Mouse (Mus musculus) lung, embryonic 14.5 days (tissue): ENCODE data around the gene Gm2075. TPM values are rescaled to one million over a fixed set of nuclear protein-coding genes. Genes with fewer than 3 reads are reported as not detected.
"Not testable (repeated sequence)": the region's sequence is repeated elsewhere in the genome, so short reads cannot be mapped to it uniquely, and the experiment has no call there.

Experiments used
- ATAC-seq: fragments of 200-750 bp; cut with Nextera tagmentation; 2 replicates; pipeline ENCODE4 v1.8.0; 2017; ENCODE audit warnings: mild to moderate bottlenecking, moderate TSS enrichment, moderate library complexity; ENCODE audit not compliant: insufficient read depth
- DNase-seq: peaks from one replicate; pipeline ENCODE4 v3.0.0-alpha.2; 2015
- H3K27ac ChIP-seq: fragments of 300-500 bp; sonication (generic); 2 replicates; pipeline ENCODE4 v1.5.1; 2014; ENCODE audit warnings: low read depth, mild to moderate bottlenecking, moderate library complexity
- H3K27me3 ChIP-seq: fragments of 300-500 bp; sonication (generic); 2 replicates; pipeline ENCODE4 v1.6.1; 2014; ENCODE audit warnings: low read length, control low read depth; ENCODE audit not compliant: insufficient read depth
- H3K36me3 ChIP-seq: fragments of 300-500 bp; sonication (generic); 2 replicates; pipeline ENCODE4 v1.6.1; 2014; ENCODE audit warnings: control low read depth; ENCODE audit not compliant: insufficient read depth
- H3K4me1 ChIP-seq: fragments of 300-500 bp; sonication (generic); 2 replicates; pipeline ENCODE4 v1.6.1; 2014; ENCODE audit warnings: antibody characterized with exemption, control low read depth; ENCODE audit not compliant: insufficient read depth
- H3K4me2 ChIP-seq: fragments of 300-500 bp; sonication (generic); 2 replicates; pipeline ENCODE4 v1.6.1; 2014; ENCODE audit warnings: mild to moderate bottlenecking
- H3K4me3 ChIP-seq: fragments of 300-500 bp; sonication (generic); 2 replicates; pipeline ENCODE4 v1.5.1; 2014; ENCODE audit warnings: low read depth, low read length
- H3K9ac ChIP-seq: fragments of 300-500 bp; sonication (generic); 2 replicates; pipeline ENCODE4 v1.6.1; 2014
- H3K9me3 ChIP-seq: fragments of 300-500 bp; sonication (generic); 2 replicates; pipeline ENCODE4 v1.6.1; 2016; ENCODE audit warnings: low read depth, low read length, control low read depth
- WGBS: fragments of 180-500 bp; shearing (Covaris S2); extraction: QIAGEN DNeasy Blood & Tissue Kit; methylation state at CpG from one replicate; pipeline ENCODE4 v1.1.7; 2014; 5-methylcytosine and 5-hydroxymethylcytosine counted together
- polyA plus RNA-seq: library from polyadenylated mRNA; unstranded; fragments of >200 nt; fragmentation: Nextera tagmentation; extraction: Ambion mirVana; gene quantifications from 2 replicates; pipeline ENCODE4 v1.2.1, GENCODE M21; 2014

The Gm2075 gene
- polyA plus RNA-seq: not detected in 2 replicates

GRCm38 (mm10) chr12:88011548-88011947 is at the start of gene Gm2075:
Gm2075 (plus strand) TSS chr12:88011848.
- H3K9ac ChIP-seq, H3K9me3 ChIP-seq, DNase-seq, H3K4me3 ChIP-seq, H3K27me3 ChIP-seq, H3K27ac ChIP-seq, ATAC-seq, H3K4me1 ChIP-seq, H3K4me2 ChIP-seq, H3K36me3 ChIP-seq: not testable (repeated sequence)
- no CpG with 5 or more reads among the region's 1 CpGs for WGBS

GRCm38 (mm10) chr12:87984000-87984399 is 27.6 kb upstream of the Gm2075 start:
- H3K27ac ChIP-seq, H3K36me3 ChIP-seq, H3K27me3 ChIP-seq, H3K4me3 ChIP-seq, H3K4me1 ChIP-seq, H3K4me2 ChIP-seq, H3K9me3 ChIP-seq, H3K9ac ChIP-seq, ATAC-seq: not testable (repeated sequence)
- DNase-seq: peak; percentile 0

DNA sequence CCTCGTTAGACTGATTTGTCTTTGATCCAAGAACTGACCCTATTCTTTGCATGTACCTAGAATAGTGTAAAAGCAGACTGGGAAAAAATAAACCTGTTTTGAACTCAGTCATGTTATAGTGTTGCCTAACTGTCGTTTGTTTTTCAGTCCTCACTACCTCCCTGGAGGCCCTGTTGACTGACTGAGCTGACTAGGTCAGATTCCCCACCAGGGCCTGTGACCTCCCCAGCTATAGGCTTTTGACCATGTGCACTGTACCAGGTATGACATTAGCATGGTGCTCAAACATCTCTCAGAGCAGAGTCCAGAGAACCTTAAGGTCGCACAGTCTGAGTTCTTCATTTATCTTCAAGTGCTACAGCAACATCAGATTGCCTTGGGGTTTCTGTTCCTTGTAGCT is 7.5 kb upstream of the Gm2075 start:
- H3K36me3 ChIP-seq, H3K4me2 ChIP-seq, H3K4me3 ChIP-seq, H3K27ac ChIP-seq, DNase-seq, H3K27me3 ChIP-seq, H3K4me1 ChIP-seq, H3K9me3 ChIP-seq, ATAC-seq, H3K9ac ChIP-seq: not testable (repeated sequence)
- WGBS: 61% methylated on average over 3 of the region's 3 CpGs

- H3K9me3 ChIP-seq, H3K4me1 ChIP-seq, DNase-seq, H3K9ac ChIP-seq, H3K4me2 ChIP-seq, H3K27ac ChIP-seq, ATAC-seq, H3K27me3 ChIP-seq, H3K4me3 ChIP-seq, H3K36me3 ChIP-seq: not testable (repeated sequence)
- 73% methylated on average over 1 of the region's 2 CpGs for WGBS
Measured at GRCm38 (mm10) chr12:88018671-88019070, 7.0 kb downstream of the Gm2075 start, which contains the start of gene Gm6803. Gm6803 (minus strand) TSS chr12:88018771.

GRCm38 (mm10) chr12:88026704-88027103 is 15.1 kb downstream of the Gm2075 start, which contains the start of gene Gm2056:
Gm2056 (plus strand) TSS chr12:88027004.
- not testable (repeated sequence) for H3K27ac ChIP-seq, ATAC-seq, H3K9me3 ChIP-seq, DNase-seq, H3K4me3 ChIP-seq, H3K27me3 ChIP-seq, H3K4me1 ChIP-seq, H3K9ac ChIP-seq, H3K4me2 ChIP-seq, H3K36me3 ChIP-seq
- 62% methylated on average over 1 of the region's 1 CpGs for WGBS

DNA sequence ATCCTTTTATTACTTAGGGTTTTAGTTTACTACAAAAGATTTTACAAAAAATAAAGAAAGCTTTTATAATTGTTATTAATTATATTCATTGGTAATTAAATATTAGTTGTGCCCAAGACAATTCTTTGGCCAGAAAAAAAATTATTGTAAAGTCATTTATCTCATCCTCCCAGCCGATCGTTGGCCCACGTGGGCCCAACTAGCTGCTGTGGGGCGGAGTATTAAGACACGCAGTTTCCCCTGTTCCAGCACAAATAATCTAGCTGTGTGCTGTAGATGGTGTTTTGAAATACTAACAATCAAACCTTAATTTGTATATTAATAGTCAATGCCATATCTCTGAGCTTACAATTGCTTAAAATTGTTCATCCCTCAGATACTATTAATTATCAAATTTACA is 20.6 kb downstream of the Gm2075 start:
- H3K9ac ChIP-seq, H3K27me3 ChIP-seq, H3K4me2 ChIP-seq, H3K27ac ChIP-seq, H3K9me3 ChIP-seq, H3K36me3 ChIP-seq, H3K4me3 ChIP-seq, ATAC-seq, H3K4me1 ChIP-seq, DNase-seq: not testable (repeated sequence)
- WGBS: 90% methylated on average over 5 of the region's 5 CpGs

- not testable (repeated sequence) for H3K4me3 ChIP-seq, H3K27me3 ChIP-seq, H3K4me1 ChIP-seq, ATAC-seq, H3K9me3 ChIP-seq, H3K27ac ChIP-seq, H3K9ac ChIP-seq, H3K4me2 ChIP-seq, H3K36me3 ChIP-seq, DNase-seq
Measured at GRCm38 (mm10) chr12:88039062-88039461, 27.4 kb downstream of the Gm2075 start.

DNA sequence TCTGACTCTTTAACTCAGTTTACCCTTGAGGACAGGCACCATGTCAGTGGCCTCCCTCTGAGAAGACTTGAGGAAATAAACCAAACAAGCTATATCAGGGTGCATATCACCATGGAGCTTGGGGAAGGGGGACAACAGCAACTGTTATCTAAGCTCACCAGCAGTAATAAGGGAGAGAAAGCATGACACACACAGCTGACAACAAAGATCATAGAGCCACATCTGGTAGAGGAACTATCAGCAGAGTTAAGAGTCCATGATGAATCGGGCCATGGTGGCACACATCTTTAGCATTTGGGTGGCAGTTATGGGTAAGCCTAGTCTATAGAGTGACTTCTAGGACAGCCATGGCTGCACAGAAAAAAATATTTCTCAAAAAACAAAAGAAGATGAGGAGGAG is 28.1 kb downstream of the Gm2075 start:
- H3K27me3 ChIP-seq, H3K9me3 ChIP-seq, H3K4me1 ChIP-seq, H3K9ac ChIP-seq, DNase-seq, ATAC-seq, H3K4me2 ChIP-seq, H3K27ac ChIP-seq, H3K4me3 ChIP-seq, H3K36me3 ChIP-seq: not testable (repeated sequence)
- 73% methylated on average over 1 of the region's 1 CpGs for WGBS

DNA sequence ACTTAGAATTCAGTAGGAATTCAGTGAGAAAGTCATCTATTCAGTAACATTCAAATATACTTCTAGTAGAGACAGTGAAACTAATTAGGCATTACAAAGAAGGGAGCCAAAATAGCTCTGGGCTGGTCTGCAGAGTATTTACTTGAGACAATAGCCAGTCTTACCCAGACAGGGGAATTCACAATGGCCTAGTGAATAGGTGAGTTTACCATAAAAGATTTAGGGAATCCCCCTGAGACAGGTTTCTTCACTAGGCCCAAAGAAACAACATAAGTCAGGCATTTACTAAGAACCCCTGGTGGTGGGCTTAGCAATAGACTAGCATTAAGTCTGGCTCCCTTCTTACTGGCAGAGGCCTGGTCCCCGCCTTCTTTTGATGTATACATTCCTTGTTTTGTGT is 33.6 kb downstream of the Gm2075 start:
- ATAC-seq, H3K36me3 ChIP-seq, H3K9me3 ChIP-seq, H3K4me1 ChIP-seq, H3K27me3 ChIP-seq, H3K27ac ChIP-seq, H3K4me2 ChIP-seq, H3K4me3 ChIP-seq, H3K9ac ChIP-seq, DNase-seq: not testable (repeated sequence)
- WGBS: 61% methylated on average over 1 of the region's 1 CpGs
